Mouse (Mus musculus) embryonic fibroblast, embryonic 13.5 days (primary cell): ENCODE measurements around the gene Fbn1.

ENCODE experiments used
- CTCF ChIP-seq: IDR thresholded peaks from 2 replicates; pipeline ENCODE4 v1.5.1; 2011; ENCODE audit warnings: mild to moderate bottlenecking, control low read depth, low read length, moderate library complexity, borderline replicate concordance; ENCODE audit not compliant: insufficient read depth
- POLR2A ChIP-seq: IDR thresholded peaks from 2 replicates; pipeline ENCODE4 v1.6.1; 2011; ENCODE audit warnings: low read depth, mild to moderate bottlenecking, control low read depth, low read length, moderate library complexity

- TF ChIP-seq CTCF, result no peak
- TF ChIP-seq POLR2A, result no peak
Observed at GRCm38 (mm10) chr2:125510752-125511151, 3.0 kb upstream of the Fbn1 start.
